Mouse (Mus musculus) gastrocnemius, postnatal 10 days (tissue): ENCODE measurements at regions not wholly inside any gene's neighbourhood (a gene's known extent, or its start where the extent isn't known, plus 50 kb on each side); places are given as distances from the start of the nearest gene placed in this dataset.

Source experiments
- DNase-seq: peaks from one replicate; pipeline ENCODE4 v3.0.0; 2021; ENCODE audit warnings: mixed read lengths

DNA sequence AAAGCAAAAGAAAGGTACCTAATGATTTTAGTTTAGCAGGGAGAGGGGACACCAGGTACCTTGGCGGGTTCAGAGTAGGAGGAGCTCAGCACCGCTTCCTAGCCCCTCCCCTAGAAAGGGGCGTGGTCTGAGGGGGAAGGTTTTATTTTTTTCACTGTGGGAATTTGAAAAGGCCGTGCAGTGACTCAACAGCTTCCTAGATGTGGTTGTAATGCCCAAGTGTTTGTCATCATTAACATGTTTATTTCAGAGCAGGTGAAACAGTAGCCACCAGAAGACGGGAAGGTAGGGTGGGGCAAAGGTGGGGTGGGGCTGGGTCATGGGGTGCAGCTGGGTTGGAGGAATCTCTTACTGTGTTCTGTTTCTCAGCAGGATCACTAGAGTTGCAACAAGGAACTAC, 112.5 kb downstream of the Fgf9 start:
- DNase-seq = no peak

DNA sequence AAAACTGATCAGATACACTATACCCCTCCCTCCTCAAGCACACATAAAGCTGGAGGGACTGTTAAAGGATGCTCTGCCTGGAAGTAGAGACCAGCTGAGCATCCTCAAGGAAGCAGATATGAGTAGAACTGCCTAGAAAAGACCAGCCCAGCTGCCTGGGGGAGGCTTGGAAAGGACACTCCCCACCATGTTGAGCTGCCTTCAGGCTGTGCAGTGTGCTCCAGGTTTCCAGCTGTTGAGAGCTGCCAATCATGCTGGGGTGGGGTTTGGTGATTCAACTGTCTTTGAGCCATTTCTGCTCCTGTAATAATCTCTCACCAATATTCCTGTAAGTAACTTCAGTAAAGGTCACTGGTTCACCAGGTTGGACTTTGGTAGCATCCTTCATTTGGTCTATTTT, 110.4 kb downstream of the Fgf9 start:
- DNase-seq = no peak

DNA sequence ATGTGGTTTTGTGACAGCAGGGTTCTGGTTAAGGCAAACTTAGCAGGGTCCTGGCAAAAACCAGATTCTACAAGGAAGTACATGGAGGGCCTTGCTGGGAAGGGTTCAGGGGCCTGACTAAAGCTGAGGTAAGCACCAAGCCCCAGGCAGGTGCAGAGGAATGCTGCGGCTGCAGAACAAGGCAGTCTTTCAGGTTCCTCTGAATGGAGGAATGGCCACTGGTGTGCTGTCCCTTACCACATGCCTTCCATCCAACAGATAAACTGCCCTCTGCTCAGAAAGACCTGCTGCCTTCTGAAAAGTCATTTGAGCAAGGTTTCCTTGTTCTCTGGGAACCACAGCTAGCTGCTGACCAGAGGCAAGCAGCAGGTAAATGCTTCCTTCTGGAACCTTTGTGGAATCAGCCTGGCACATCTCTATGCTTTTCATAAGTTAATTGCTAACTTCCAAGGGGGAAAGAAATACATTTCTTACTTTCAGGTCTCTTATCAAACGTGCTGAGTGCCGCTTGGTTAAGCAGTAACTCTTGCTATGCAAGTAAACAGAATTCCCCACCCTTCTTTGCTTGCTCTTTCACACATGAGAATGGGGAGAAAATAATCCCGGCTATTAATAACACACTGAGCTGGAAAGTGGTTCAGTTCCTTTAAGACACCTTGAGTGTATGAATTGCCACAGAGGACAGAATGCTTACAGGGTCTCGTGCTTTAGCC, 105.5 kb downstream of the Fgf9 start:
- DNase-seq = no peak

DNA sequence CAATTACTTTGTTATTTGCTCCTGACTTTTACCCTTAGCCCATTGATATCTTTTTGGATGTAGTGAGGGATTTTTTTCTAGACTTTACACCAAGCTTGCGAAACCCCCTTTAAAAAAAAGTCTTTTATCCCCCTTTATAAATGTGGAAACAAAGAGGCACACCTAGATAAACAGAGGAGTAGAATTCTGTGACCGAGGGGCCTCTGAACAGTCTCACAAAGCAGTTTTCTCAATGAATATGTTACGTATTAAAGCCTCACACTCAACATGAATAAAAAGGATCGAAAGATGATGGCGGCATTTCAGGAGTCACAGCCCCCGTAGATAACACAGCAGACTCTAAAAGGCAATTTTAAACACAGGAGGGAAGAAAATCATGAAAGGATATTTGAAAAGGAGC, 104.2 kb downstream of the Fgf9 start:
- DNase-seq = no peak

DNA sequence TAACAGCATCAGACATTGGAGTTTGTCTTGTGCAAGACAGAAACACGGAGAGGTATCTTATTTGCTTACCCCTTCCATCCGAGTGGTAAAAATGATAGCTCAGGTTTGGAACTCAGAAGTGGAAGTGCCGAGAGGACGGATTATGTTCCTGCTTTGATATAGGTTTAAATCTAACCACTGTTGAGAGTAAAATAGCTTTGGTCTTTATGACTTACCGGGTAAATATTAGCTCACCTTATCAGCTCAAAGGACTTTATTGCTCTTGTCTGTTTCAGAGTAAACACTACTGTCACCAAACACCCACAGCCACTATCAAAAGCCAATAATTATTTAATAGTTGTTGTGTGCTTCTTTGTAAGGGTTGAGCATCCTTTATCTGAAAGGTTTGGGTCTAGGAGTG, 98.6 kb downstream of the Fgf9 start:
- no peak for DNase-seq
